Mouse (Mus musculus) limb, embryonic 15.5 days (tissue): ENCODE results near the gene Nrip1. TPM values are rescaled to one million over a fixed set of nuclear protein-coding genes. Genes with fewer than 3 reads are reported as not detected.

Experiments used
- ATAC-seq: fragments of 200-750 bp; cut with Nextera tagmentation; 2 replicates; pipeline ENCODE4 v1.8.0; 2017; ENCODE audit warnings: low read depth, moderate TSS enrichment; ENCODE audit not compliant: insufficient number of reproducible peaks, low FRiP score, low TSS enrichment
- H3K27ac ChIP-seq: fragments of 300-500 bp; sonication (generic); 2 replicates; pipeline ENCODE4 v1.5.1; 2015; ENCODE audit warnings: moderate library complexity, mild to moderate bottlenecking, inconsistent platforms
- H3K27me3 ChIP-seq: fragments of 300-500 bp; sonication (generic); 2 replicates; pipeline ENCODE4 v1.6.1; 2015; ENCODE audit warnings: inconsistent platforms
- H3K36me3 ChIP-seq: fragments of 300-500 bp; sonication (generic); 2 replicates; pipeline ENCODE4 v1.6.1; 2015; ENCODE audit warnings: inconsistent platforms
- H3K4me1 ChIP-seq: fragments of 300-500 bp; sonication (generic); 2 replicates; pipeline ENCODE4 v1.6.1; 2015; ENCODE audit warnings: inconsistent platforms
- H3K4me2 ChIP-seq: fragments of 300-500 bp; sonication (generic); 2 replicates; pipeline ENCODE4 v1.6.1; 2015; ENCODE audit warnings: mild to moderate bottlenecking, inconsistent platforms
- H3K4me3 ChIP-seq: fragments of 300-500 bp; sonication (generic); 2 replicates; pipeline ENCODE4 v1.5.1; 2015; ENCODE audit warnings: mild to moderate bottlenecking, inconsistent platforms
- H3K9ac ChIP-seq: fragments of 300-500 bp; sonication (generic); 2 replicates; pipeline ENCODE4 v1.6.1; 2015; ENCODE audit warnings: inconsistent platforms
- H3K9me3 ChIP-seq: fragments of 300-500 bp; sonication (generic); 2 replicates; pipeline ENCODE4 v1.6.1; 2016; ENCODE audit warnings: inconsistent platforms
- WGBS: fragments of 180-500 bp; shearing (Covaris S2); methylation state at CpG from one replicate; pipeline ENCODE4 v1.1.7; 2015; 5-methylcytosine and 5-hydroxymethylcytosine counted together
- polyA plus RNA-seq: library from polyadenylated mRNA; unstranded; fragments of >200 nt; fragmentation: Nextera tagmentation; extraction: Ambion mirVana; gene quantifications from 2 replicates; pipeline ENCODE4 v1.2.1, GENCODE M21; 2015

Nrip1 gene
- polyA plus RNA-seq, 1 experiment from 2014 or later = 36.4 TPM

DNA sequence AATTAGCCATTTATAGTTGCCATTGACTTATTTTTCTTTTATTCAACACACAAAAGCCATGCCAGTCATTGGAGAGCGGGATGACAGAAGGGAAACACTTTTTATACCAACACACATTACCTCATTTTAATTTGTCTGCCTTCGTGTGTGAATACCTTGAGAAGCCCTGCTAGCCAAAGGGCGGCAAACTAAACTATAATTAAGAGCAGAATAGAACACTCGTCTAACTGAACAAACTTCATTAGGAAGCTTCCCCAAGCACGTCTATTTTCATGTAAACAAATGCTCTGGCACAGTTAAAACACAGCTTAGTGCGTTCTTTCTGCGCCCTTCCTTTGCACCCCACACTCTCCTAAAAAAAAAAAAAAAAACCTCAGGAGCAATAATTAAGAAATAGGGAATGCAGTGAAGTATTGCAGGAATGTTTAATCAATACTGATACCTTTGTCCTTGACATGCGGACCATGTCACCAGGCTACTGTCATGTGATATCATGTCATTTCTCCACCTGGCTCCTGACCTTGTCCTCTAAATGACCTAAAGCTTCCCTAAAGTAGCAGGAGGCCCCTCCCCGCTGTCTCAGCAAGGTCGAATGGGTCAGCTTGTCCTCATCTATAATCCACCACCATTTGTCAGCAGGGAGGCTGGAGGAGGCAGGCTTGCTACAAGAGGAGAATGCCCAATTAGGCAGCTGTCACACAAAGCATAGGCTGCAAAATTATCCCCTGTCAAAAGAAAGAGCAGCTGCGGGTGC, 54.1 kb downstream of the Nrip1 start:
- no peak overlapping the region for H3K27ac ChIP-seq
- H3K4me2 ChIP-seq = no peak overlapping the region
- no peaks in the 10 kb centered on the region for H3K36me3 ChIP-seq
- peaks cover 10% of the 10 kb centered on the region; the same call in 1 of the 2 replicates for H3K4me1 ChIP-seq
- no peaks in the 10 kb centered on the region for H3K27me3 ChIP-seq
- no peak overlapping the region for H3K9ac ChIP-seq
- H3K4me3 ChIP-seq = no peak overlapping the region
- ATAC-seq = no peak
- H3K9me3 ChIP-seq = no peaks in the 10 kb centered on the region
- WGBS = 42% methylated on average over 11 of the region's 11 CpGs

DNA sequence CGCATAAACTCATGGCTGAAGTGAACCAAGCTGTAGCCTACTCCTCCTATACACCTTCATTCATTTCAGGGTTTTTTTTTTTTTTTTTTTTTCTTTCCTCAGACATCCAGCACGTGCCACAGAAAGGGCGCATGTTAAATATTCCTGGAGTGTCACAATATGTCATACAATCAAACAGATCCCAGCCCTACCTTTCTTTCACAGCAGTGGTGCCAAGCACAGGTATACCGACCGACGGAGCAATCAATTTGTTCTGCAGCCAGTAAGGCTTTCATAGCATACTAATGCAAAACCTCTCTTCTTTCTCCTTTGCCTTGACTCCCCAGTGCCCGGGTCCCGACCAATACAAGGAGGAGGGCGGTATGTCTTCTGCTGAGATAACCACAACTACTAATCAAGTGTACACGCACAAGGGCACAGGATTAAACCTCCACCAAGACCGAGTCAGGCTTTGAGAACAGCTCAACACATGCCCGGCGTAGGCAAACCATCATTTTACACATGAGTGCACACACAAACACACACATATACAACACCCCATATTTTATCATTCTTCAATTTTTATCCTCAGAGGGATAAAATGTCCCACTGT, 55.2 kb downstream of the Nrip1 start:
- Histone ChIP-seq H3K4me1 (peaks cover 10% of the 10 kb centered on the region; the same call in 1 of the 2 replicates), H3K36me3 (no peaks in the 10 kb centered on the region), H3K4me2 (no peak overlapping the region), H3K9me3 (no peaks in the 10 kb centered on the region), H3K27ac (no peak overlapping the region), H3K4me3 (no peak overlapping the region), H3K9ac (no peak overlapping the region), H3K27me3 (no peaks in the 10 kb centered on the region)
- WGBS = 85% methylated on average over 13 of the region's 13 CpGs
- no peak for ATAC-seq

DNA sequence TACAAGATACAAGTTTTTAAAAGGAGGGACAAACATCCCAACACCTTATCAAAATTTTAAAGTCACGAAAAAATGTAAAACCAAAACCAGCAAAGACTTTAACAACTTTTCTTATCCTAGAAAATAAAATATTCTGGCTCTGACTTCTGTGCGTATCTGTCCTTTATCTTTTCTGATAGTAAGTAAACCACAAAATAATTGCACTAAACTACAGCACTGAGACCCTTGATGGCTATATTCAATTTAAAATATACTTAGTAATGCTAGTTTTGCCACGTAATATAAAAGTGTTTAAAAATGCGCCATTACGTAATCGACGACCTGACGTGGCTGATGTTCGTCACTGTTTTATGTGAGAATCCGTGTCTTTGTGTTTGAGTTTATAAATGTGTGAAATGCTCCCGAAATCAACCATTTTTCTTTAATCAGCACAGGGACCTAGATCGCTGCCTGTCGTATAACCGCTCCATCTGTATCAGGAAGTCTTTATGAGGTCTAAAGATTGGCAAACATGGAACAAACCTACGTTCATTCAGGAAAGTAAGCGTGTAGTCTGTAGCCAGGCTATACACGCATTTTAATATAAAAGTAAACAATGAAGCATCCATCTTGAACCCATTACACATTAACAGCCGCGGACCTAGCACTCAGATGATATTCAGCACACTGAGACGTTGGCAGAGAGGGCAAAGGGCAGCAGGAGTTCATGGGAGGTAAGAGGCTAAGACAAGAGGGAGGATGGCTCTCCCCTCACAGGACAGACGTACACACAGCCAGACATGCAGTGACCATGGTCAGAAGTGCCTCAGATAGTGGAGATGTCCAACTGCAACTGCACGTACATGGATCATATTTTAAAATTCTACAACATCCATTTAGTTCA, 56.4 kb downstream of the Nrip1 start:
- ATAC-seq = no peak
- H3K9me3 ChIP-seq = no peaks in the 10 kb centered on the region
- H3K4me1 ChIP-seq = 0 out of 2 replicates have a peak, but pooled peaks cover 5% of the 10 kb centered on the region
- no peak overlapping the region for H3K9ac ChIP-seq
- no peaks in the 10 kb centered on the region for H3K36me3 ChIP-seq
- H3K27ac ChIP-seq = no peak overlapping the region
- no peak overlapping the region for H3K4me2 ChIP-seq
- H3K27me3 ChIP-seq = no peaks in the 10 kb centered on the region
- H3K4me3 ChIP-seq = no peak overlapping the region
- 80% methylated on average over 22 of the region's 22 CpGs for WGBS

DNA sequence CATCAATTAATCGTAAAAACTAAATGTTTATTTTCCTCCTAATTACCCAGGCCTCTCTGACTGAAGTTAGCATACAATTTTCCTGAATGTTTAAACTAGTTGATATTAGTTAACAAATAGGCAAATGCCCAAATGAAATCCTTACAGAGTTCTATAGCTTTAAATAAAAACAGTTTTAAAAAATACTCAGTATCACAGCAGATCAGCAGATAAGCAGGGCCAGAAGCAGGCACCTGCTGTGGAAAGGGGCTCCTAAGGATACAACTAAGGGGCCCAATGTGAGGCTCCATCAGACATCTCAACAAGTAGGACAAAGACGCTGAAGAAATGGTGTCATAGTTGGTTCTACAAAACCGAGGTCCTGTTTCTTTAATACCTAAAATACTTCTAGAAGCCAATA, 58.0 kb downstream of the Nrip1 start:
- 86% methylated on average over 3 of the region's 3 CpGs for WGBS
- Histone ChIP-seq H3K4me1 (no peaks in the 10 kb centered on the region), H3K9me3 (no peaks in the 10 kb centered on the region), H3K36me3 (no peaks in the 10 kb centered on the region), H3K27ac (no peak overlapping the region), H3K4me2 (no peak overlapping the region), H3K4me3 (no peak overlapping the region), H3K9ac (no peak overlapping the region), H3K27me3 (no peaks in the 10 kb centered on the region)
- ATAC-seq = no peak

DNA sequence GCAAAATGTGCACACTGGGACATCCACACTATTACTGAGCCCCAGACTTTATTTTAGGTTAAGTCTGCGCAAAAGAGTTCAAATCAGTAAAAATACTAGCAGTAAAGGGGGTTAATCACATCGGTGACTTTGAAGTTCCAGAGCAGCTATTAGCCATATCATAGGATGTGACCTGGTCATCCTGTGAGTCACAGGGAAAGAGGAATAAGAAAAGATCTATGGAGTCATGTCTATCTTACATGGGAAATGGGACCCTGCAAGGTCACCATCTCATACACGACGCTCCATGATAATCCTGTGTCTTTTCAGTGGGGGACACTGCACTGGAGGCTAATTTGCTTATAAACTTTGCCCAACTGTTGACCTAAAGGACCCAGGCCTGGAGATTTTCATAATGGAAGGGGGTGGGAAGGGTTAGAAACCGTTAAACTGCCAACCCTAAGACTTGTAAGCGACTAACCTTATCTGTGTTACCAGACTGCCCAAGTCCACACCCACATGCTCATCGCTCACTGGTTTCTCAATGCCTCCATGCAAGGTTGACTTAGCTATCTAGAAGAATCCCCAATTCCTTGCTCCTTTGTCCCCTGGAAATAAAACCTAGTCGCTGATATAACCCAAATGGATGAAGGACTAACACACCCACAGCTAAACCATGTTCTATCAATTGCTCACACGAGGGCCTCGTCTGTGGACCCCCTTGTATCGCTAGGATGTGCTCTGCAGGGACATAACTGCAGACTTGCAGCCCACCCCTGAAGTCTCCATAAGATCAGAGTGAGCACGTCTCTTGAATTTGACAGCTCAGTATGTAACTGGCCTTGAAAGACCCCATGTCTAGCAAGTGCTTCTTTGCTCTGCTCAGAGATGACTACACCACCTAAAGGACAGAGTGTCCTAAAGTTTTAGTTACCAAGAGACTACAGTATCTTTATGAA, 59.3 kb downstream of the Nrip1 start:
- Histone ChIP-seq H3K36me3 (0 out of 2 replicates have a peak, but pooled peaks cover 4% of the 10 kb centered on the region), H3K9ac (no peak overlapping the region), H3K4me1 (0 out of 2 replicates have a peak, but pooled peaks cover 6% of the 10 kb centered on the region), H3K9me3 (no peaks in the 10 kb centered on the region), H3K27ac (no peak overlapping the region), H3K4me2 (no peak overlapping the region), H3K27me3 (no peaks in the 10 kb centered on the region), H3K4me3 (no peak overlapping the region)
- no peak for ATAC-seq
- WGBS = 83% methylated on average over 12 of the region's 12 CpGs

DNA sequence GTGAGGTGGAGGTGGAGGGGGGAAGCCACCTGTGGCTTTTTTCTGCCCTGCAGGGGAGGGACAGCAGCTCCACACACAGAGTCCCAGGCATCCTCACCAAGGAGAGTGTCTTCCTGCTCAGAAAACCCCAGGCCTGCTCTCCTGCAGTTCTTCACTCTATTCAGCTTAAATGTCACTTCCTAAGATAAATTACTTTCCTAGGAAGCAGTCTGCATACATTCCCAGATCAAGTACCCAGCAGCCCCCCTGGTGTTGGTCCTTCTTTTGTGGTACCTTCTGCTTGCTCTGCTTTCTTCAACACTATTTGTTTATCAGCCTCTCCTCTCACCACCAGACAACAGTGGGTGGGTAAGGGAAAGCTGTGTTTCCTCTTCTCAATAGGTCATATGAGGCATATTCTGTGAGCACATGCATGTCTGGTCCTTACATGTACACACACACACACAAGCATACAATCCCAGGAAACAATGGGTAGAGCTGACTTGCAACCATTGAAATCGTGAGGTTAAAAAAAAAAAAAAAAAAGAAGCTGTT, 60.7 kb downstream of the Nrip1 start:
- no peak overlapping the region for H3K4me2 ChIP-seq
- no peaks in the 10 kb centered on the region for H3K9me3 ChIP-seq
- 70% methylated on average over 1 of the region's 1 CpGs for WGBS
- H3K27ac ChIP-seq = no peak overlapping the region
- H3K4me3 ChIP-seq = no peak overlapping the region
- no peaks in the 10 kb centered on the region for H3K27me3 ChIP-seq
- 0 out of 2 replicates have a peak, but pooled peaks cover 5% of the 10 kb centered on the region for H3K36me3 ChIP-seq
- H3K4me1 ChIP-seq = 0 out of 2 replicates have a peak, but pooled peaks cover 6% of the 10 kb centered on the region
- no peak overlapping the region for H3K9ac ChIP-seq
- no peak for ATAC-seq

DNA sequence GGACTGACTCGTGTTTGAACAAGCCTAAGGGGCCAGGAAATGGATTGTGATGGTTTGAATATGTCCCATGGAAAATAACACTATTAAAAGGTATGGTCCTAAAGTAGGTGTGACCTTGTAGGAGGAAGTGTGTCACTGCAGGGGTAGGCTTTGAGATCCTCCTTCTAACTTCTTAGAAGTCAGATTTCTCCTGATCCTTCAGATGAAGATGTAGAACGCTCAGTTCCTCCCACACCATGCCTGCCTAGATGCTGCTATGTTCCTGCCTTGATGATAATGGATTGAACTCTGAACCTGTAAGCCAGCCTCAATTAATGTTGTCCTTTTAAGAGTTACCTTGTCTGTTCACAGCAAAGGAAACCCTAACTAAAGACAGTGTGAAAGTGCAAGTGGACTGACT, 62.8 kb downstream of the Nrip1 start:
- whole genome bisulfite sequencing = 79% methylated on average over 2 of the region's 2 CpGs
- Histone ChIP-seq H3K4me1 (0 out of 2 replicates have a peak, but pooled peaks cover 6% of the 10 kb centered on the region), H3K27me3 (no peaks in the 10 kb centered on the region), H3K27ac (no peak overlapping the region), H3K4me3 (no peak overlapping the region), H3K4me2 (no peak overlapping the region), H3K36me3 (0 out of 2 replicates have a peak, but pooled peaks cover 5% of the 10 kb centered on the region), H3K9ac (no peak overlapping the region), H3K9me3 (no peaks in the 10 kb centered on the region)
- ATAC-seq = no peak

DNA sequence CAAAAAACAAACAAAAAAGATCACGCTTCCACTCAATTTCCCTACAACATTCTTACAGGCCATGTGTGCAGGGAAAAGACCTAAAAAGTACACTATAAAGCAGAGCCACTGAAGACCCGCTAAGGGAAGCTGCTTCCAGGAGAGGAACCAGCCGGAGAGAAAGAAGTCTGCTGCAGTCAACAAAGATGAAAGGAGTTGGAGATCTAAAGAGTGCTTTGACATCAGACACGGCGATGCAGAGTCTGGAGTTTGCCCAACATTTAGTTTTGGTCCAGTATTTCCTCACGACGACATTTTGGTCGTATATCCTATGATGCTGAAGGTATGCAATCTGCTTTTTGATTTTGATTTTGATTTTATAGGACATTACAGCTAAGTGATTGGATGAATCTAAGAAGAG, 63.3 kb downstream of the Nrip1 start:
- Histone ChIP-seq H3K9me3 (no peaks in the 10 kb centered on the region), H3K4me3 (no peak overlapping the region), H3K27me3 (no peaks in the 10 kb centered on the region), H3K27ac (no peak overlapping the region), H3K4me1 (0 out of 2 replicates have a peak, but pooled peaks cover 6% of the 10 kb centered on the region), H3K36me3 (0 out of 2 replicates have a peak, but pooled peaks cover 5% of the 10 kb centered on the region), H3K9ac (no peak overlapping the region), H3K4me2 (no peak overlapping the region)
- WGBS = 58% methylated on average over 8 of the region's 8 CpGs
- ATAC-seq = no peak

DNA sequence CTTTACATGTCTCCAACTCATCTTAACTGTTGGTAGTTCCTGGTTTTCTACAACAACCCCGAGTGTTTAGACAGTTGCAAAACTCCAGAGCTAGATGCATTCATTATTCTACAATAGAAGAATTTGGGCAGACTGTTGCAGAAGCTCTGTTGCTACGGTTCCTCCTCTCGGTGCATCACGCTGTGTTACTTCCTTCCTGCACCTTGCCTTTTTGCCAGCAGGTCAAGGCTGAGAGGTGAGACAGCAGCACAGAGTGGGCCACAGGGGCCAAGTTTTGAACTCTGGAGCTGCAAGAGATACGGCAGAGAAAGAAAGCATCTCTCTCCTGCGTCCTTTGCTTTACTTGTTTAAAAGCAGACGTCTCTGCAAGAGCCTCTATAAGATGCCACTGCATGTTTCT, 64.3 kb downstream of the Nrip1 start:
- ATAC-seq = no peak
- H3K4me3 ChIP-seq = no peak overlapping the region
- no peak overlapping the region for H3K27ac ChIP-seq
- H3K27me3 ChIP-seq = no peaks in the 10 kb centered on the region
- 0 out of 2 replicates have a peak, but pooled peaks cover 6% of the 10 kb centered on the region for H3K4me1 ChIP-seq
- H3K36me3 ChIP-seq = 0 out of 2 replicates have a peak, but pooled peaks cover 5% of the 10 kb centered on the region
- no peak overlapping the region for H3K9ac ChIP-seq
- WGBS = 72% methylated on average over 7 of the region's 7 CpGs
- no peak overlapping the region for H3K4me2 ChIP-seq
- H3K9me3 ChIP-seq = no peaks in the 10 kb centered on the region

DNA sequence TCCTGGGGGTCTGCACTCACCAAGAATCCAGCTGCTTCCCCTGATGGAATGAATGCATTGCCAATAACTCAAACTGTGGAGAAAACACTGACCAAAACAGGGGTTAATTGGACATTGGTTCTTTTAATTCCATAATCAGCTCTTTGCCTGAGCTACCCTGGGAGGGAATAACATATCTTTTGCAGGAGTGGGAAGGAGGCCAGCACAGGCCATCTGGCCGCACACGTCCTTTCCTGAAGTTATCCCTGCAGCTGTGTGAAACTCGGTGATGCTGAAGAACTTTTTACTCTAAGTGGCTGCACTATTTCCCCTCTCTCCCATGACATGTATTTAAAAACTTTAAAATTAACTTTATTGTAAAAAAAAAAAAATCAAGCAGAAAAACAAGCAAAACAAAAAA, 66.6 kb downstream of the Nrip1 start:
- no peak overlapping the region for H3K4me2 ChIP-seq
- no peaks in the 10 kb centered on the region for H3K9me3 ChIP-seq
- H3K4me3 ChIP-seq = no peak overlapping the region
- no peak overlapping the region for H3K9ac ChIP-seq
- H3K27ac ChIP-seq = no peak overlapping the region
- 41% methylated on average over 3 of the region's 3 CpGs for WGBS
- 0 out of 2 replicates have a peak, but pooled peaks cover 5% of the 10 kb centered on the region for H3K36me3 ChIP-seq
- no peak for ATAC-seq
- no peaks in the 10 kb centered on the region for H3K27me3 ChIP-seq
- 0 out of 2 replicates have a peak, but pooled peaks cover 6% of the 10 kb centered on the region for H3K4me1 ChIP-seq

DNA sequence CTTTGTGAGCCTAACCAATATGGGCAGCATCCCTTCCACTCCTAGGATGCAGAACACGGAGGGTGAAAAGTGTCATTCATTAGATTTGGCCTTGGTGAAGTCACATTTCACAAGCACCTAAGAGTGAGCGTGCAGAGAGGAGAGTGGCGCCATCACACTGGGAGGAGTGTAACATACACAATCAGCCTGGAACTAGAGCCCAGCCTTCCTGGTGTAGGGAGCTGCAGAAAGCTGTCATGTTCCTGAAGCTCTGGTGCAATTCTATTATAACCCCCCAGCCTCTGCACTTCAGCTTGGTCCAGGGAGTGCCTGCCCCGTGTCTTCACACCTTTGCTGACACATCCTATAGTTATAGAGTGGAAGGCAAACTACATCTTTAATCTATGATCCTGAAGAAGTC, 67.2 kb downstream of the Nrip1 start:
- Histone ChIP-seq H3K4me3 (no peak overlapping the region), H3K9ac (no peak overlapping the region), H3K36me3 (0 out of 2 replicates have a peak, but pooled peaks cover 5% of the 10 kb centered on the region), H3K4me1 (peaks cover 6% of the 10 kb centered on the region; the same call in 1 of the 2 replicates), H3K27ac (no peak overlapping the region), H3K4me2 (no peak overlapping the region), H3K27me3 (no peaks in the 10 kb centered on the region), H3K9me3 (no peaks in the 10 kb centered on the region)
- WGBS = 91% methylated on average over 4 of the region's 4 CpGs
- ATAC-seq = no peak
